Mouse (Mus musculus) intestine, postnatal 0 days (tissue): Measurements from ENCODE around the gene Satb2. TPM values are rescaled to one million over a fixed set of nuclear protein-coding genes. Genes with fewer than 3 reads are reported as not detected.

ENCODE experiments used
- ATAC-seq: fragments of 200-750 bp; cut with Nextera tagmentation; 2 replicates; pipeline ENCODE4 v1.8.0; 2017; ENCODE audit warnings: mild to moderate bottlenecking, moderate TSS enrichment, moderate library complexity
- H3K27ac ChIP-seq: fragments of 300-500 bp; sonication (generic); 2 replicates; pipeline ENCODE4 v1.5.1; 2014; ENCODE audit warnings: mild to moderate bottlenecking, low read depth, low read length, moderate library complexity
- H3K27me3 ChIP-seq: fragments of 300-500 bp; sonication (generic); replicated peaks from 2 replicates; pipeline ENCODE4 v1.6.1; 2014; ENCODE audit warnings: low read length, mixed read lengths; ENCODE audit not compliant: control insufficient read depth, insufficient read depth
- H3K36me3 ChIP-seq: fragments of 300-500 bp; sonication (generic); 2 replicates; pipeline ENCODE4 v1.6.1; 2014; ENCODE audit warnings: mild to moderate bottlenecking, moderate library complexity; ENCODE audit not compliant: control insufficient read depth, insufficient read depth
- H3K4me1 ChIP-seq: fragments of 300-500 bp; sonication (generic); replicated peaks from 2 replicates; pipeline ENCODE4 v1.6.1; 2014; ENCODE audit warnings: antibody characterized with exemption, low read length, mixed read lengths; ENCODE audit not compliant: control insufficient read depth, insufficient read depth
- H3K4me2 ChIP-seq: fragments of 300-500 bp; sonication (generic); replicated peaks from 2 replicates; pipeline ENCODE4 v1.6.1; 2014; ENCODE audit warnings: low read depth, mild to moderate bottlenecking, moderate library complexity
- H3K4me3 ChIP-seq: fragments of 300-500 bp; sonication (generic); 2 replicates; pipeline ENCODE4 v1.5.1; 2014; ENCODE audit warnings: low read depth, low read length
- H3K9ac ChIP-seq: fragments of 300-500 bp; sonication (generic); 2 replicates; pipeline ENCODE4 v1.6.1; 2014; ENCODE audit warnings: mild to moderate bottlenecking, low read depth, low read length
- H3K9me3 ChIP-seq: fragments of 300-500 bp; sonication (generic); 2 replicates; pipeline ENCODE4 v1.6.1; 2016; ENCODE audit warnings: mixed run types; ENCODE audit not compliant: control insufficient read depth
- CTCF ChIP-seq: sonication (generic); IDR thresholded peaks from 2 replicates; pipeline ENCODE4 v1.5.1; 2016; ENCODE audit warnings: low read depth, mild to moderate bottlenecking, control low read depth, antibody characterized with exemption, moderate library complexity
- WGBS: fragments of 180-500 bp; shearing (Covaris S2); extraction: QIAGEN DNeasy Blood & Tissue Kit; methylation state at CpG from one replicate; pipeline ENCODE4 v1.1.7; 2014; 5-methylcytosine and 5-hydroxymethylcytosine counted together
- microRNA-seq: library from miRNA; unstranded; fragments of <30 nt; microRNA quantifications from one replicate; pipeline ENCODE4, GENCODE M21; 2016
- polyA plus RNA-seq: library from polyadenylated mRNA; unstranded; fragments of >200 nt; fragmentation: Nextera tagmentation; extraction: Ambion mirVana; gene quantifications from 2 replicates; pipeline ENCODE4 v1.2.1, GENCODE M21; 2015

Satb2 gene
- polyA plus RNA-seq, 1 experiment from 2014 or later: 2.4 TPM

- Histone ChIP-seq H3K4me3 (no peak overlapping the region), H3K36me3 (no peaks in the 10 kb centered on the region), H3K27ac (no peak overlapping the region), H3K9me3 (no peaks in the 10 kb centered on the region), H3K4me1 (no peaks in the 10 kb centered on the region), H3K4me2 (no peak overlapping the region), H3K9ac (no peak overlapping the region), H3K27me3 (no peaks in the 10 kb centered on the region)
- TF ChIP-seq CTCF: no peak
- no peak for ATAC-seq
- 87% methylated on average over 11 of the region's 11 CpGs for WGBS
These were observed 229.5 kb downstream of the Satb2 start for GRCm38 (mm10) chr1:56748876-56749493.

Small RNA genes within 50 kb of the gene (microRNA-seq; reads per million reads assigned to microRNA genes)
- not detected for gene Gm23943
